Mouse (Mus musculus) gastrocnemius, adult 18-20 months (tissue): Measurements from ENCODE around the gene Prpf38b. TPM values are rescaled to one million over a fixed set of nuclear protein-coding genes. Genes with fewer than 3 reads are reported as not detected.

ENCODE experiments used
- DNase-seq: peaks from one replicate; pipeline ENCODE4 v3.0.0; 2021; ENCODE audit warnings: low spot score
- long read RNA-seq, 2 experiments: library from polyadenylated mRNA; stranded (forward); transcript quantifications; one replicate each; pipeline ENCODE4 v2.0.0; 2021
- total RNA-seq, 2 experiments: library from RNA; stranded (reverse); gene quantifications; 2 replicates each; pipeline ENCODE4 v1.2.3; 2021

Gene Prpf38b
- 10 to 100 TPM; 12.7 to 17.3 TPM for total RNA-seq
- long read RNA-seq, experiment 1, transcript Prpf38b-201 (6 exons, 3,026 nt) = major isoform, 7 of 11 reads
- long read RNA-seq, experiment 1, partial matches to known transcripts = 0 of 11 reads
- long read RNA-seq, experiment 1, other reads (novel, unspliced or antisense) = 3 of 11 reads
- long read RNA-seq, experiment 2, partial matches to known transcripts = 0 of 2 reads
- long read RNA-seq, experiment 2, other reads (novel, unspliced or antisense) = 1 of 2 reads

- DNase-seq = peak; percentile 95
Observed at GRCm38 (mm10) chr3:108911548-108912413, at the start of gene Prpf38b. Gene Prpf38b (minus strand): TSS chr3:108911727.

- DNase-seq = no peak
Observed at GRCm38 (mm10) chr3:108961226-108961625, 49.7 kb upstream of the Prpf38b start.

- no peak for DNase-seq
Observed at GRCm38 (mm10) chr3:108959680-108960295, 48.3 kb upstream of the Prpf38b start.

GRCm38 (mm10) chr3:108957976-108958375 lies 46.4 kb upstream of the Prpf38b start:
- no peak for DNase-seq

GRCm38 (mm10) chr3:108940996-108941395 lies 29.5 kb upstream of the Prpf38b start:
- no peak for DNase-seq

GRCm38 (mm10) chr3:108940001-108940633 lies 28.6 kb upstream of the Prpf38b start, which contains the start of gene Gm9857:
Gene Gm9857 (minus strand): TSS chr3:108940445.
- DNase-seq = no peak

GRCm38 (mm10) chr3:108939573-108939972 lies 28.0 kb upstream of the Prpf38b start, which contains the start of gene Henmt1:
Gene Henmt1 (plus strand): TSS chr3:108939873.
- no peak for DNase-seq

- DNase-seq = no peak
Observed at GRCm38 (mm10) chr3:108938691-108939090, 27.2 kb upstream of the Prpf38b start.

- DNase-seq = no peak
Observed at GRCm38 (mm10) chr3:108933557-108933956, 22.0 kb upstream of the Prpf38b start.

GRCm38 (mm10) chr3:108926308-108926707 lies 14.8 kb upstream of the Prpf38b start:
- no peak for DNase-seq

- DNase-seq = no peak
Observed at GRCm38 (mm10) chr3:108925677-108926076, 14.2 kb upstream of the Prpf38b start.

- no peak for DNase-seq
Observed at GRCm38 (mm10) chr3:108921822-108922221, 10.3 kb upstream of the Prpf38b start.

GRCm38 (mm10) chr3:108920442-108921070 lies 9.0 kb upstream of the Prpf38b start:
- DNase-seq = no peak

GRCm38 (mm10) chr3:108918852-108919251 lies 7.3 kb upstream of the Prpf38b start:
- no peak for DNase-seq

GRCm38 (mm10) chr3:108917986-108918385 lies 6.5 kb upstream of the Prpf38b start:
- DNase-seq = no peak

- DNase-seq = no peak
Observed at GRCm38 (mm10) chr3:108916857-108917256, 5.3 kb upstream of the Prpf38b start.

- no peak for DNase-seq
Observed at GRCm38 (mm10) chr3:108915999-108916398, 4.5 kb upstream of the Prpf38b start.

GRCm38 (mm10) chr3:108911081-108911547 lies 413 bp downstream of the Prpf38b start:
- peak; percentile 43 for DNase-seq

- DNase-seq = no peak
Observed at GRCm38 (mm10) chr3:108910303-108911080, 1.0 kb downstream of the Prpf38b start.

- DNase-seq = no peak
Observed at GRCm38 (mm10) chr3:108902934-108903333, 8.6 kb downstream of the Prpf38b start.
